Mouse (Mus musculus) retina, adult 2 months (tissue): ENCODE measurements around the gene Dab1.

Source experiments
- DNase-seq: peaks from one replicate; pipeline ENCODE4 v3.0.0-alpha.2; 2012; ENCODE audit warnings: low read depth, low spot score

Dab1 gene

DNA sequence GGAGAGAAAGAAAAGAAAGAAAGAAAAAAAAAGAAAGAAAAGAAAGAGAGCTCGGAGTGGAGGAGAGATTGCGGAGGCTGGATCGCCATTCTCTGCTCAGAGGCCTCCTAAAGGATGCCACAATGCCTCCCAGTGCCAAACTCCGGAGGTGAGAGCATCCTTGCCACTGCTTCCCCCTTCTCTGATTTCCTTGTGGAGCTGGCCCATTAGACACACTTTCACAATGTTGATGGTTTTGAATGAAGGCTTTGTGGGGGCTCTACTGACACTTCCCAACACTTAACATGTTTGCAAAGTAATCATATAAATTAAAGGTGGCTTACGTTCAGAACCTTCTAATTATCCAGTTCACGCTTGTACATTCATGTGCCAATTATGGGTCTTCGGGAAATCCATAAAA lies 749.9 kb downstream of the Dab1 start:
- no peak for DNase-seq

DNA sequence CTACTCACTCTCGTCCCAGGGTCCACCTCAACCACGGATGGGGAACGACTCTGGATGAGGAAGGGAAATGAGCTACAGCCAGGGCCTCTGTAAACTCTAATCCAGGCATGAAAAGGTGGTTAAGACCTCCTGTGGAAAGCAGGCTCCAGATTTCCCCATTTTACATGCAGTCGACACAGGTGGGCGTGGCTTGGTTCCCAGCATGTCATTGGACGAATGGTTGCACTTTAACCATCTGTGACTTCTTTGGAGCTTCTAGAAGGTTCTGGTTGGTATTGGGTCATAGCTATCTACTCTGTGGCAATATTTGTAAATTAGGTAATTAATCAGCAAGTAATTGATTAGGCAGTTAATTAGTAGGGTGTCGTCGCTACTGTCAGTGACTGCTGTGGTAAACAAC lies 752.0 kb downstream of the Dab1 start:
- no peak for DNase-seq

GRCm38 (mm10) chr4:104374191-104374590 lies 755.0 kb downstream of the Dab1 start:
- no peak for DNase-seq

DNA sequence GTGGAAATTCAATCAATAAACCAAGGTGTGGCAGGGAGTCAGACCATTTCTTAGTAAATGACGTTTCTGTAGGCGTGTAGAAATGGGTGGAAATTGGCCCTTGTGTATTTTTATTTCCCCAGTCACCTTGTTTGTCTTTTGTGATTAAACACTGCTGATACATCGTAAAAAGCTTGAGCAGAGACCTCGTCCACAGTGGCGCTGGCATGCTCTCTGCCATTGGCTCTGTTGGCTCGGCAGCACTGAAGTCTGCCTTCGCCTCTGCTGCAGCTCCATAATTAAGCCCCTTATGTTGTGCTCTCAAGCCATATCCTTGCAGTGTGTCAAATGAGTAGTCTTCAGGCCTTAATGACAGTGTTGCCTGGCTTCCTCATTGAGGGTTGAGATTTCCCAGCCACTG lies 765.5 kb downstream of the Dab1 start:
- DNase-seq, result no peak

GRCm38 (mm10) chr4:104385272-104385671 lies 766.1 kb downstream of the Dab1 start:
- no peak for DNase-seq

- DNase-seq, result no peak
These were observed 776.4 kb downstream of the Dab1 start for GRCm38 (mm10) chr4:104395515-104395914.

DNA sequence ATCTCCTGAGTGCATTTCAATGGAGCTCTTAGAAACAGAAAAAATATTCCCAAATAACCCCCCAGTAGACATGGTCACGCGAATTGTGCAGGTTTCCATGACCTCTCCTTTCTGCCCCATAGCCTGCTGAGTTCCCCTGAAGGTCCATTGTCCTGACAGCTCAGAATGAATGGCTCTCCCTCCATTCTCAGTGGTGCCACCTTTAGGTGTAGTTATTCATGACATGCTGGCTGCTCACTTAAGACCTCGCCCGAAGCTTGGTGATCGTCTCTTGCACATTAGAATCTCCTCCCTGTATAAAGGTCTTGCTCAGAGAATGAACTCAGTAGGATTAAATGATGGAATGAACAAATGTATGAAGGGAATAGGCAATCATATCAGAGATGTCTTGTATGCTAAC lies 776.9 kb downstream of the Dab1 start:
- no peak for DNase-seq

DNA sequence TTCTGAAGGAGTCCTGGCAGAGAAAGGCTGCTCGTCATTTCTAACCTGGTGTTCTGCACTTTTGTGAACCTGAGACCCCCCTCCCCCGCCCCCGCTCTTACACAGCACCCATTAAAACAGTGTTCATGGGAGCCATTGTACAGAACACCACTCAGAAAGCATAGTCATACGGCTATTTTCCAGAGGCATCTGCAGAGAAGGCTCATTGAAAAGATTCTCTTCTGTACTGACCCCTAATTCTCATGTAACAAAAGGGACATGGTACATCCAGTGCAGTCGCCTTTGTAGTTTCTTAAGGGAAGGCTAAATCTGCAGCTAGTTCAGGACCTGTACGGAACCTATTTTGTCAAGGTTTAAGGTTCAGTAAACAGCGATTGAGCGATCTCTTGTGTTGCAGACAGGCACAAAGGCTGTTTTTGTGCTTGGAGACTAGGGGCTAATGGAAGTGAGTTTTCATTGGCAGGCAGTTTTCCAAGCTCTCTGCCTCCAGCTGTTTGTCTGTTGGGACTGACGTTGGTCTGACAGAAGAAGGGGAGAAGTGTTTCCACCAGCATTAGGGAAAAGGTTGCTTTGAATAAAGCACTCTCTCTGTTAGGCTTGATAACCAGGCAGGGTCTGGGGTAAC lies 780.1 kb downstream of the Dab1 start:
- no peak for DNase-seq

DNA sequence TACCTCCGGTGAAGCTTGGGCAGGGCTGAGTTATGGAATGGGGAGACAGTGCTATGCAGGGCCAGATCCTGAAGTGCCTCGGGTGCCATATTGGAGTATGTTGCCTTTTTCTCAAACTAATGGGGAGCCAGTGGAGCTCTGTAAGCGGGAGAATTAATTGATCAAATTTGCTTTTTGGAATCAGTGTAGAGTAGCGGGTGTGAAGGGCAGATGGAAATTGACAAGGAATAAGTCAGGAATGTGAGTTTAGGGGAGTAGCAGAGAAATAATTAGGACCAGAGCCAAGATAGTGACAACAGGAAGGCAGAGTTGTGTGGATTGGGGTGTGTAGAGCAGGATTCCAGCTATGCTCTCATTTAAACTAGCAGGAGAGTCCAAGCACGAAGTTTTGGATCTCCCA lies 784.9 kb downstream of the Dab1 start:
- no peak for DNase-seq

- no peak for DNase-seq
These were observed 791.8 kb downstream of the Dab1 start for GRCm38 (mm10) chr4:104410922-104411321.

DNA sequence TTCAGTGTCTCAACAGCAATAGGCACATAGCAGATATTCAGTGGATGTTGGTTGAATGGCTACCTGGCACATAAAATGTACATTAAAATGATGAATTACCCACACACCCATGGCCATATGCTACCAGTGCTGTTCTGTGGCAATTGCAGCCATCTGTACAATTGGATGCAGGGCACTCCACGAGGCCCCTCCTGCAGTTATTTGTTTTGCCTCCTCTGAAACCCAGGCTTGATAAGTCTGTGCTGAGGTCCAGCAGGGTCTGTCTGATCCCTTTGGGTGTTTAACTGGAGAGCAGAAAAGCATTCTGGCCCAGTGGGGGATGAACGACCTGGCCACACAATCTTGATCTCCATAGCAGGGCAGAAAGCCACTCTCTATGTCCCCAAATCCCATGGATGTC lies 796.3 kb downstream of the Dab1 start:
- no peak for DNase-seq

DNA sequence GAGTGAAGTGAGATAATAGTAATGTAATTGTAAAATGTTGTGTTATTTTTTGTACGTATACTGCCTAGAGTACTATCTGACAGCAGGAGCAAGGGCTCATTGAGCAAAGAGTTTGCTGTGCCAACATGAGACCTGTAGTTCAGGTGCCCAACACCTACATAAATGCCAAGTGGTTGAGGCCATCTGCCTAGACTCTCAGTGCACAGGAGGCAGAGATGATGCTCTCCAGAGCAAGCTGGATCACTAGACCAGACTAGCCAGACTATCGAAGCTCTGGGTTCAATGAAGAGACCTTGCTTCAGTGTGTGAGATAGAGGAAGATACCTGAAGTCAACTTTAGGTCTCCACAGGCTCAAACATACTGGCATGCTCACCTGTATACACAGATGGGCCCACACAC lies 799.2 kb downstream of the Dab1 start:
- DNase-seq, result no peak

GRCm38 (mm10) chr4:104420983-104421680 lies 802.0 kb downstream of the Dab1 start:
- DNase-seq, result no peak

- no peak for DNase-seq
These were observed 810.0 kb downstream of the Dab1 start for GRCm38 (mm10) chr4:104429127-104429526.

DNA sequence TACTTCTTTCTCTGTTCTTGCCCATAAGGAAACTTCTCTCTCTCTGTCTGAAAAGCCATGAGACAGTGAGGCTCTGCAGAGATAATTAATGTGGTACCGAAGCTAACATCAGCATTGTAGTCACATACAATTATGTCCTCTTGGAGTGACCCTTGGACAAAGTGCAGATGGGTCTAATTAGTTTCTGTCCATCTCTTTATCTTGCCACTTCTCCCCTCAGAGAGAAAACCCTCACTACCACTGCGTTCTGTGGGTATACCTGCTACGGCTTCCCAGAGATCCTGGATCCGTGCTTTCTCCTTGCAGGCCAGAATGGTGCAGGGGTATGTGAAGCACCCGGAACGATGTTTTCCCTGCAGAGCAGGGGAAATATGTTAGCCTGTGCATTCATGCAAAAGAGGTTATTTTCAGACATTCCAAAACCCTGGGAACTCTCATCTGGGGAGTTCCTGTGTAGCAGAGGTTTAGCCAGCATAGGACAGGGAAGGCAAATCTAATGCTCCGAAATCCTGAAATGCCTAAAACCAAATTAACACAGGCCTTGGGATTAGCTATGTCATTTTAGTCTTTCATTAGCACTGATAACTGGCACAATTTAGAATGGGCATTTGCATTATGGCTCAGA lies 812.2 kb downstream of the Dab1 start:
- DNase-seq, result no peak

DNA sequence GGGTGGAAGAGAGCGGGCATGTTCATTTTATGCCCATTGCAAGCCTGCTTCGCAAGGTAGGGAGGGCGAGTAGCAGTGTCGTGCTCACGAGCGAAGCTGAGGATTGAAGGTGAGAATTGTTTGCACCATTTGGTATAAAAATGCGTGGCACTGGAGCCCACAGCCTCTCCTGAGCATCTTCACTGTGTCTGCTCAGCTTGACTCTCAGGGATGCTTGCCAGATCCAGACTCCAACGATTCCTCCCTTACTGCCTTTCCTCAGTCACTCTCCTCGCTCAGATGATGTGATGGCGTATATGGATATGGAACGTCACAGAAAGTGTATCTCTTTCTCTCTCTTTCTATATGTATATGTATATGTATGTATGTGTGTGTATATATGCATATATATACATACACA lies 813.0 kb downstream of the Dab1 start:
- DNase-seq, result no peak

GRCm38 (mm10) chr4:104435736-104436135 lies 816.6 kb downstream of the Dab1 start:
- no peak for DNase-seq

DNA sequence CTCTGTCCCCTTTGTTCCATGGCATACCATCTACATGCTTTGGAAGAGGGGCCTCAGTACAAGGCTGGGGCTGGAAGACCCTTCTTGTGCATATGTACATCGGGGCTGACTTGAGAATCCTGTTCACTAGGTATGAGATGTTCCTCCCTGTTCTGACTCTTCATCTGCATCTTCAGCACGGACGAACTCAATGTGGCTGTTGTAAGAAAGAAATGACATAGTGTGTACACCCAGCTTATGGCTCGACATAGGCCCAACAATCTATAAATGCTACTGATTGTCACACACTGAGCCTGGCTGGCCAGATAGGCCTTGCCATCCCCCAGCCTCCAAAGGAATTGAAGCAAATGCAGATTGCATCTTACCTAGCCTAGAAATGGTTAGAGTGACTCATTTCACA lies 817.3 kb downstream of the Dab1 start:
- DNase-seq, result no peak

- DNase-seq, result no peak
These were observed 819.6 kb downstream of the Dab1 start for GRCm38 (mm10) chr4:104438730-104439129.

GRCm38 (mm10) chr4:104439641-104440040 lies 820.5 kb downstream of the Dab1 start:
- DNase-seq, result no peak

GRCm38 (mm10) chr4:104442925-104443747 lies 824.0 kb downstream of the Dab1 start:
- no peak for DNase-seq

DNA sequence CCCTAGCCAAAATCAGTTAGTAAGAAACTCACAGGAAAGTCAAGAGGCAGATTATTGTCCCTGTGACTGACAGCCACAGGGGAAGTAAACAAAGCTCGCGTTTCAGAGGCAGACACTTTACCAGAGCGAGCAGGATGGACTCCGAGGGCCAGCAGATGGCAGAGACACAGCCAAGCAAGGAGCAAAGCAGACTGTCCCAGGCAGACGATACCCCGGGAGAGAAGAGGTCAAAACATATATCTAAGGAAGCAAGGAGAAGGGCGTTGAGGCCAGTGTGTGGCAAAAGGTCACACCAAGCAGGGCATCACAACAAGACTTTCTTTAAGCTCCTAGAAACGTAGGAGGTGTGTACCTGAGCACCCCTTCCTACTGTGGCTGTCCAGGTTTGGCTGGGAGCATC lies 824.6 kb downstream of the Dab1 start:
- DNase-seq, result no peak
